Mouse (Mus musculus) midbrain, embryonic 12.5 days (tissue): ENCODE results near the gene Ddost. TPM values are rescaled to one million over a fixed set of nuclear protein-coding genes. Genes with fewer than 3 reads are reported as not detected.

ENCODE experiments used
- ATAC-seq: fragments of 200-750 bp; cut with Nextera tagmentation; 2 replicates; pipeline ENCODE4 v1.8.0; 2017; ENCODE audit warnings: low read depth, moderate TSS enrichment, moderate library complexity; ENCODE audit not compliant: low FRiP score
- H3K27ac ChIP-seq: fragments of 300-500 bp; sonication (generic); replicated peaks from 2 replicates; pipeline ENCODE4 v1.5.1; 2016; ENCODE audit warnings: mild to moderate bottlenecking
- H3K27me3 ChIP-seq: fragments of 300-500 bp; sonication (generic); 2 replicates; pipeline ENCODE4 v1.6.1; 2016; ENCODE audit warnings: mild to moderate bottlenecking
- H3K36me3 ChIP-seq: fragments of 300-500 bp; sonication (generic); 2 replicates; pipeline ENCODE4 v1.6.1; 2016
- H3K4me1 ChIP-seq: fragments of 300-500 bp; sonication (generic); 2 replicates; pipeline ENCODE4 v1.6.1; 2016
- H3K4me2 ChIP-seq: fragments of 300-500 bp; sonication (generic); replicated peaks from 2 replicates; pipeline ENCODE4 v1.6.1; 2016; ENCODE audit warnings: mild to moderate bottlenecking, moderate library complexity
- H3K4me3 ChIP-seq: fragments of 300-500 bp; sonication (generic); 2 replicates; pipeline ENCODE4 v1.5.1; 2016; ENCODE audit warnings: mild to moderate bottlenecking
- H3K9ac ChIP-seq: fragments of 300-500 bp; sonication (generic); replicated peaks from 2 replicates; pipeline ENCODE4 v1.6.1; 2016; ENCODE audit warnings: mild to moderate bottlenecking, moderate library complexity
- H3K9me3 ChIP-seq: fragments of 300-500 bp; sonication (generic); 2 replicates; pipeline ENCODE4 v1.6.1; 2016; ENCODE audit warnings: mild to moderate bottlenecking
- WGBS: fragments of 180-500 bp; shearing (Covaris S2); methylation state at CpG from one replicate; pipeline ENCODE4 v1.1.7; 2016; 5-methylcytosine and 5-hydroxymethylcytosine counted together
- polyA plus RNA-seq: library from polyadenylated mRNA; unstranded; fragments of >200 nt; fragmentation: Nextera tagmentation; extraction: Ambion mirVana; gene quantifications from 2 replicates; pipeline ENCODE4 v1.2.1, GENCODE M21; 2016

Ddost gene
- 210 and 216 TPM in 2 replicates for polyA plus RNA-seq

- ATAC-seq, result peak; percentile 100
- Histone ChIP-seq H3K9ac (peak within 1 kb of the TSS; percentile 94), H3K4me1 (peaks cover 22% of the 10 kb centered on the region), H3K27ac (peak within 1 kb of the TSS; percentile 84), H3K27me3 (no peaks in the 10 kb centered on the region), H3K9me3 (no peaks in the 10 kb centered on the region), H3K4me2 (peak within 1 kb of the TSS; percentile 79), H3K4me3 (peak within 1 kb of the TSS; percentile 98), H3K36me3 (peaks cover 30% of the 10 kb centered on the region; the same call in 1 of the 2 replicates)
- under 1% methylated on average over 64 of the region's 64 CpGs for WGBS
Observed at GRCm38 (mm10) chr4:138304340-138305104, at the start of gene Ddost. Gene Ddost (plus strand): TSS chr4:138304730.

DNA sequence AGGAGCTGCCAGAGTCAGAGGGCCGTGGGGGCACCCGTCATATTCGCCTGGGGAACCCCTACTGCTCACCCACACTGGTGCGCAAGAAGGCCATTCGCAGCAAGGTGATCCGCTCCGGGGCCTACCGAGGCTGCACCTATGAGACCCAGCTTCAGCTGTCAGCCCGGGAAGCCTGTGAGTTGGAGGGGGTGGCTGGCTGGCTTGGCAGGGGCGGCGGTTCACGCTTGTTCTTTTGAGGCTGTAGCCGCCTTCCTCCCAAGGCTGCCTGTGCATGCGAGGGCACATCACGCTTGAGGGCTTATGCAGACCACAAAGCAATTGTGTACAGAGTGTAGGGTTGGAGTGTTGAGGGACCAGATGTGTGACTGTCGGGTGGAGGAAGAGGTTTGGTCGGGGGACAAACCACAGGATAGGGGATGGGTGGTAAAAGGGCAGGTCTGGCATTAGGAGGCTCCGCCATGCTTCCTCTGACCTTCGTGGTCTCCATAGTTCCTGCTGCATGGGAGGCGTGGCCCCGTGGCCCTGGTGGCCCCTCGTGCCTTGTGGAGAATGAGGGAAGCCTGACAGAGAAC is 47.3 kb upstream of the Ddost start:
- Histone ChIP-seq H3K4me1 (peaks cover 4% of the 10 kb centered on the region), H3K27ac (no peak overlapping the region), H3K9me3 (no peaks in the 10 kb centered on the region), H3K4me2 (no peak overlapping the region), H3K27me3 (peaks cover 63% of the 10 kb centered on the region), H3K36me3 (no peaks in the 10 kb centered on the region), H3K4me3 (no peak overlapping the region), H3K9ac (no peak overlapping the region)
- WGBS, result 84% methylated on average over 22 of the region's 22 CpGs
- no peak for ATAC-seq

DNA sequence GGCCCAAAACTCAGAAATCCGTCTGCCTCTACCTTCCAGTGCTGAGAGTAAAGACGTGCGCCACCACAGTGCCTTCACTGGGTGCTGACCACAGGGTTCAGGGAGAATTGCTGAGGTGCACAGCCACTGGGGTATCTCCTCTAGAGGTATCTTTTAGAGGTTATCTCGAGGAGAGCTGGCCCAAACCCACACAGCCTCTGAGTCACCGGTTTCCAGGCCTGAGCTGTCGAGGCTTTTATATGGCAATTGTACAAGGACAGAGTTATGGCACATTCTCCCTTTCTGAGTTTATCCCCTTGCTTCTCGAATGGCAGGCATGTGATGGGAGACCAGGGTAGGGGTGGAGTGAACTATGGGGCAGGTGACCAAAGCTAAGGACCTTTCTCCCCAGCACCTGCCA is 45.9 kb upstream of the Ddost start:
- Histone ChIP-seq H3K4me2 (no peak overlapping the region), H3K27ac (no peak overlapping the region), H3K4me1 (peaks cover 8% of the 10 kb centered on the region), H3K4me3 (no peak overlapping the region), H3K36me3 (no peaks in the 10 kb centered on the region), H3K9ac (no peak overlapping the region), H3K9me3 (no peaks in the 10 kb centered on the region), H3K27me3 (peaks cover 61% of the 10 kb centered on the region)
- WGBS, result 84% methylated on average over 7 of the region's 7 CpGs
- no peak for ATAC-seq

DNA sequence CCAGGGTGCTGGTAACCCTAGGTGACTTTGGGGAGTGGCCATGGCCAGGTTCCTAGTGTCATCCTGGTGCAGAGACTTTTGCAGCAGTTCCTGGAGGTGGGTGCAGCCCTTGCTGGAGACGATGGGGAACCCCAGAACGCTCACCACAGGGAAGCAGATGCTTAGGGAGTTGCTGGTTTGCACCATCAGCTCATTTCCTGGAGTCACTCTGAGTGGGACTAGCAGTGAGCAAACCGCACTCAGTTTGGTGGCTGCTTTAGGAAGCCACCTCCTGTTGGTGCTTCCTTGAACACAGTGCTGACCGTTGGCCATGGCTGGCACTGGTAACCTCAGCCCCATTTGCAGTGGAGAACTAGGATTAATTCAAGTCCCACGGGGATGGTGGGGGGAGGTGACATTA is 45.0 kb upstream of the Ddost start:
- no peak overlapping the region for H3K9ac ChIP-seq
- H3K27ac ChIP-seq, result no peak overlapping the region
- H3K4me2 ChIP-seq, result no peak overlapping the region
- no peaks in the 10 kb centered on the region for H3K36me3 ChIP-seq
- ATAC-seq, result no peak
- 79% methylated on average over 5 of the region's 5 CpGs for WGBS
- peaks cover 8% of the 10 kb centered on the region for H3K4me1 ChIP-seq
- H3K9me3 ChIP-seq, result no peaks in the 10 kb centered on the region
- H3K4me3 ChIP-seq, result no peak overlapping the region
- peaks cover 61% of the 10 kb centered on the region for H3K27me3 ChIP-seq

GRCm38 (mm10) chr4:138261843-138262681 is 42.5 kb upstream of the Ddost start:
- Histone ChIP-seq H3K4me1 (peaks cover 8% of the 10 kb centered on the region), H3K9ac (peak overlapping the region; percentile 40), H3K4me3 (peak overlapping the region; percentile 69), H3K36me3 (no peaks in the 10 kb centered on the region), H3K27me3 (peaks cover 50% of the 10 kb centered on the region), H3K9me3 (no peaks in the 10 kb centered on the region), H3K27ac (no peak overlapping the region), H3K4me2 (peak overlapping the region; percentile 76)
- under 1% methylated on average over 61 of the region's 78 CpGs for WGBS
- peak; percentile 94 for ATAC-seq

GRCm38 (mm10) chr4:138267869-138268268 is 36.7 kb upstream of the Ddost start:
- H3K36me3 ChIP-seq, result no peaks in the 10 kb centered on the region
- ATAC-seq, result no peak
- H3K9me3 ChIP-seq, result no peaks in the 10 kb centered on the region
- 0 out of 2 replicates have a peak, but pooled peaks cover under 1% of the 10 kb centered on the region for H3K4me1 ChIP-seq
- H3K9ac ChIP-seq, result no peak overlapping the region
- H3K27me3 ChIP-seq, result peaks cover 25% of the 10 kb centered on the region
- 93% methylated on average over 10 of the region's 10 CpGs for WGBS
- no peak overlapping the region for H3K4me3 ChIP-seq
- no peak overlapping the region for H3K4me2 ChIP-seq
- no peak overlapping the region for H3K27ac ChIP-seq

DNA sequence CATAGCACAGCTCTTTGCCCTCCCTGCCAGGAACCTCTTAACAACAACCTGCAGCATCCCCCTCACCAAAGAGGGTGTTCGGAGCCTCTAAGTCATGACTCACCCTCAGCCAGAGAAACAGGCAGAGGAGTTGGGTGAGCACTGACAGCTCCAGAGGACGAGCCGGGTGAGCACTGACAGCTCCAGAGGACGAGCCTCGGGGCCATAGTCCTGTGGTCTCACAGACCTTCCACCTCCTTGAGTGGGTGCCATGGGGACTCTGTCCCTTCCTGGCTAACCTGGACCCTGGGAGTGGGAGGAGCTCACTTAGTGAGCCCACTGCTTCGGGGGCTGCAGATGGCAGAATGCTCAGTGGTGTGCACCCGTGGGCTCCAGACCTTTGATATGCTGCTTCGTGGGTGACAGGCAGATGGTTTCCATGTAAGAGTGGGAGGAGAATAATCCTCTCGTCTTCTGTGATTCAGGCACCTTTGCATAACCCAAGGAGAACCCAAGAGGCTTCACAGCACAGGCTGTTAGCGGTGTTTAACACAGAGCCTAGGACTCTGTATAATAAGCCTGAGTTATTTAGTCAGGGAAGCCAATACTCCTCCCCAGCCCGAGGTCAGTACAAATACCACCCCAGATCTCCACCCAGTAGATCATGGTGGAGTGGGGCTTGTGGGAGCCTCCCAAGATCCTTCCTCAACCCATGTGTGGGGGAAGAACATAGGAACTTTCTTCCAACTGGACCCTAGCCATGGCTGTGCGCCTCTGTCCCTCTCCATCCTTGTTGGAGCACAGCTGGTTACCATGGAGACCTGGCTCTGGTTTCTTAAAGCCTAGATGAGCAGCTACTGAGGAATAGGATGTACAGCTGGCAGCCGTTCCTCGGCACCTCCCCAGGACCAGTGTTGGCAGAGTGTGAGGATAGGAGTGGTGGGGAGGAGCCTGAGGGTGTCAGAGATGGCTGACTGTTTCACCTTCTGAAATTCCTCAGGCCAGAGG is 32.2 kb upstream of the Ddost start:
- H3K27me3 ChIP-seq, result no peaks in the 10 kb centered on the region
- no peak overlapping the region for H3K9ac ChIP-seq
- no peak overlapping the region for H3K27ac ChIP-seq
- H3K9me3 ChIP-seq, result no peaks in the 10 kb centered on the region
- no peak for ATAC-seq
- H3K4me3 ChIP-seq, result no peak overlapping the region
- no peak overlapping the region for H3K4me2 ChIP-seq
- H3K36me3 ChIP-seq, result no peaks in the 10 kb centered on the region
- no peaks in the 10 kb centered on the region for H3K4me1 ChIP-seq
- WGBS, result 70% methylated on average over 14 of the region's 14 CpGs

GRCm38 (mm10) chr4:138278346-138278745 is 26.2 kb upstream of the Ddost start:
- Histone ChIP-seq H3K4me3 (no peak overlapping the region), H3K4me2 (no peak overlapping the region), H3K9me3 (no peaks in the 10 kb centered on the region), H3K9ac (no peak overlapping the region), H3K36me3 (no peaks in the 10 kb centered on the region), H3K27ac (no peak overlapping the region), H3K4me1 (no peaks in the 10 kb centered on the region), H3K27me3 (no peaks in the 10 kb centered on the region)
- 80% methylated on average over 7 of the region's 7 CpGs for WGBS
- no peak for ATAC-seq

- H3K4me2 ChIP-seq, result no peak overlapping the region
- no peaks in the 10 kb centered on the region for H3K27me3 ChIP-seq
- H3K9ac ChIP-seq, result no peak overlapping the region
- no peaks in the 10 kb centered on the region for H3K9me3 ChIP-seq
- H3K27ac ChIP-seq, result no peak overlapping the region
- no peaks in the 10 kb centered on the region for H3K4me1 ChIP-seq
- H3K36me3 ChIP-seq, result no peaks in the 10 kb centered on the region
- no peak for ATAC-seq
- no peak overlapping the region for H3K4me3 ChIP-seq
- WGBS, result 24% methylated on average over 4 of the region's 4 CpGs
Observed at GRCm38 (mm10) chr4:138282834-138283233, 21.7 kb upstream of the Ddost start.

- no peaks in the 10 kb centered on the region for H3K9me3 ChIP-seq
- no peak overlapping the region for H3K27ac ChIP-seq
- H3K27me3 ChIP-seq, result no peaks in the 10 kb centered on the region
- H3K4me3 ChIP-seq, result no peak overlapping the region
- 92% methylated on average over 12 of the region's 12 CpGs for WGBS
- H3K4me2 ChIP-seq, result no peak overlapping the region
- H3K9ac ChIP-seq, result no peak overlapping the region
- H3K4me1 ChIP-seq, result no peaks in the 10 kb centered on the region
- H3K36me3 ChIP-seq, result no peaks in the 10 kb centered on the region
- no peak for ATAC-seq
Observed at GRCm38 (mm10) chr4:138286411-138286810, 18.1 kb upstream of the Ddost start.

- Histone ChIP-seq H3K9me3 (no peaks in the 10 kb centered on the region), H3K27ac (no peak overlapping the region), H3K4me3 (no peak overlapping the region), H3K9ac (no peak overlapping the region), H3K36me3 (no peaks in the 10 kb centered on the region), H3K27me3 (no peaks in the 10 kb centered on the region), H3K4me2 (no peak overlapping the region), H3K4me1 (no peaks in the 10 kb centered on the region)
- WGBS, result 85% methylated on average over 7 of the region's 7 CpGs
- ATAC-seq, result no peak
Observed at GRCm38 (mm10) chr4:138288691-138289090, 15.8 kb upstream of the Ddost start.
